Mouse (Mus musculus) cerebral cortex, adult 2 months (tissue): ENCODE results near the gene Cenpu.

Experiments used
- WGBS: fragments of 180-500 bp; shearing (Covaris S2); methylation state at CpG from one replicate; pipeline ENCODE4 v1.1.7; 2018; 5-methylcytosine and 5-hydroxymethylcytosine counted together

Gene Cenpu

GRCm38 (mm10) chr8:46598753-46599152 is 46.9 kb downstream of the Cenpu start:
- 88% methylated on average over 5 of the region's 5 CpGs for WGBS

- 91% methylated on average over 7 of the region's 7 CpGs for WGBS
Observed at GRCm38 (mm10) chr8:46599314-46599904, 47.6 kb downstream of the Cenpu start.

GRCm38 (mm10) chr8:46600959-46601707 is 49.3 kb downstream of the Cenpu start:
- 67% methylated on average over 10 of the region's 10 CpGs for WGBS

- 92% methylated on average over 5 of the region's 5 CpGs for WGBS
Observed at GRCm38 (mm10) chr8:46603587-46603986, 51.8 kb downstream of the Cenpu start.

GRCm38 (mm10) chr8:46606930-46607329 is 55.1 kb downstream of the Cenpu start:
- 89% methylated on average over 1 of the region's 1 CpGs for WGBS

GRCm38 (mm10) chr8:46611557-46611956 is 59.7 kb downstream of the Cenpu start:
- 96% methylated on average over 8 of the region's 8 CpGs for WGBS

GRCm38 (mm10) chr8:46612913-46613312 is 61.1 kb downstream of the Cenpu start:
- 65% methylated on average over 4 of the region's 4 CpGs for WGBS

GRCm38 (mm10) chr8:46613377-46613776 is 61.5 kb downstream of the Cenpu start:
- WGBS = 18% methylated on average over 4 of the region's 4 CpGs

GRCm38 (mm10) chr8:46615936-46616335 is 64.1 kb downstream of the Cenpu start:
- 92% methylated on average over 8 of the region's 8 CpGs for WGBS

GRCm38 (mm10) chr8:46616879-46617689 is 65.3 kb downstream of the Cenpu start, which contains the start of the genes Primpol and Casp3:
Gene Primpol (minus strand): TSS chr8:46617212.
Gene Casp3 (plus strand): TSS chr8:46617291.
- 2% methylated on average over 53 of the region's 54 CpGs for WGBS

GRCm38 (mm10) chr8:46617690-46618620 is 66.1 kb downstream of the Cenpu start:
- 1% methylated on average over 38 of the region's 38 CpGs for WGBS

- 20% methylated on average over 10 of the region's 10 CpGs for WGBS
Observed at GRCm38 (mm10) chr8:46618639-46619320, 67.0 kb downstream of the Cenpu start.

- 59% methylated on average over 9 of the region's 9 CpGs for WGBS
Observed at GRCm38 (mm10) chr8:46622446-46623270, 70.8 kb downstream of the Cenpu start.

GRCm38 (mm10) chr8:46625166-46625565 is 73.3 kb downstream of the Cenpu start:
- WGBS = 68% methylated on average over 1 of the region's 1 CpGs

GRCm38 (mm10) chr8:46626642-46627041 is 74.8 kb downstream of the Cenpu start:
- WGBS = 82% methylated on average over 5 of the region's 5 CpGs

- 65% methylated on average over 7 of the region's 7 CpGs for WGBS
Observed at GRCm38 (mm10) chr8:46627881-46628280, 76.1 kb downstream of the Cenpu start.

- 94% methylated on average over 1 of the region's 1 CpGs for WGBS
Observed at GRCm38 (mm10) chr8:46628645-46629044, 76.8 kb downstream of the Cenpu start.
